Mouse (Mus musculus) embryo, embryonic 10 days (tissue): ENCODE measurements at regions not wholly inside any gene's neighbourhood (a gene's known extent, or its start where the extent isn't known, plus 50 kb on each side); places are given as distances from the start of the nearest gene placed in this dataset.

Experiments used
- DNase-seq: peaks from one replicate; pipeline ENCODE4 v3.0.0-alpha.2; 2015; ENCODE audit warnings: low spot score

GRCm38 (mm10) chr1:81516575-81517210 is 439.9 kb downstream of the Nyap2 start:
- DNase-seq, result peak; percentile 56

GRCm38 (mm10) chr1:81520420-81521273 is 443.9 kb downstream of the Nyap2 start:
- peak; percentile 65 for DNase-seq

- DNase-seq, result peak; percentile 52
Measured at GRCm38 (mm10) chr1:81522929-81523328, 446.2 kb downstream of the Nyap2 start.

- no peak for DNase-seq
Measured at GRCm38 (mm10) chr1:81525821-81526220, 449.1 kb downstream of the Nyap2 start.

- no peak for DNase-seq
Measured at GRCm38 (mm10) chr1:81537836-81538235, 461.1 kb downstream of the Nyap2 start.

GRCm38 (mm10) chr1:81539591-81540311 is 463.0 kb downstream of the Nyap2 start:
- DNase-seq, result no peak

- peak; percentile 50 for DNase-seq
Measured at GRCm38 (mm10) chr1:81548906-81549305, 472.2 kb downstream of the Nyap2 start.

- DNase-seq, result no peak
Measured at GRCm38 (mm10) chr1:81549706-81550105, 473.0 kb downstream of the Nyap2 start.

GRCm38 (mm10) chr1:81552731-81553130 is 476.0 kb downstream of the Nyap2 start:
- no peak for DNase-seq

- DNase-seq, result no peak
Measured at GRCm38 (mm10) chr1:81576965-81577664, 500.4 kb downstream of the Nyap2 start.

- DNase-seq, result peak; percentile 12
Measured at GRCm38 (mm10) chr1:81577665-81578201, 501.0 kb downstream of the Nyap2 start.

GRCm38 (mm10) chr1:81581208-81581607 is 504.5 kb downstream of the Nyap2 start:
- no peak for DNase-seq

- DNase-seq, result no peak
Measured at GRCm38 (mm10) chr1:81587780-81588307, 511.1 kb downstream of the Nyap2 start.

- peak; percentile 26 for DNase-seq
Measured at GRCm38 (mm10) chr1:81591623-81592022, 514.9 kb downstream of the Nyap2 start.

GRCm38 (mm10) chr1:81593280-81594182 is 516.8 kb downstream of the Nyap2 start:
- DNase-seq, result peak; percentile 88

- no peak for DNase-seq
Measured at GRCm38 (mm10) chr1:81594183-81594515, 517.4 kb downstream of the Nyap2 start.

- no peak for DNase-seq
Measured at GRCm38 (mm10) chr1:81594606-81595005, 517.9 kb downstream of the Nyap2 start.

GRCm38 (mm10) chr1:81608772-81609171 is 532.0 kb downstream of the Nyap2 start:
- peak; percentile 80 for DNase-seq

GRCm38 (mm10) chr1:81618880-81619279 is 542.1 kb downstream of the Nyap2 start:
- DNase-seq, result no peak

GRCm38 (mm10) chr1:81624141-81624540 is 547.4 kb downstream of the Nyap2 start:
- DNase-seq, result no peak

GRCm38 (mm10) chr1:81632704-81633103 is 556.0 kb downstream of the Nyap2 start:
- DNase-seq, result no peak
